Mouse (Mus musculus) brain, adult 10 weeks (tissue): ENCODE results near the gene Plekhh3. TPM values are rescaled to one million over a fixed set of nuclear protein-coding genes. Genes with fewer than 3 reads are reported as not detected.

Source experiments
- polyA plus RNA-seq: library from polyadenylated mRNA; stranded (reverse); fragments of 350-450 nt; fragmentation: Illumina TruSeq; extraction: RNeasy Lipid Tissue Mini Kit (QIAGEN cat#74804); gene quantifications from one replicate; pipeline ENCODE4 v1.2.3, GENCODE M21; 2015; ENCODE audit warnings: low read depth, low replicate concordance

Plekhh3 gene
- 7.8 TPM for polyA plus RNA-seq

DNA sequence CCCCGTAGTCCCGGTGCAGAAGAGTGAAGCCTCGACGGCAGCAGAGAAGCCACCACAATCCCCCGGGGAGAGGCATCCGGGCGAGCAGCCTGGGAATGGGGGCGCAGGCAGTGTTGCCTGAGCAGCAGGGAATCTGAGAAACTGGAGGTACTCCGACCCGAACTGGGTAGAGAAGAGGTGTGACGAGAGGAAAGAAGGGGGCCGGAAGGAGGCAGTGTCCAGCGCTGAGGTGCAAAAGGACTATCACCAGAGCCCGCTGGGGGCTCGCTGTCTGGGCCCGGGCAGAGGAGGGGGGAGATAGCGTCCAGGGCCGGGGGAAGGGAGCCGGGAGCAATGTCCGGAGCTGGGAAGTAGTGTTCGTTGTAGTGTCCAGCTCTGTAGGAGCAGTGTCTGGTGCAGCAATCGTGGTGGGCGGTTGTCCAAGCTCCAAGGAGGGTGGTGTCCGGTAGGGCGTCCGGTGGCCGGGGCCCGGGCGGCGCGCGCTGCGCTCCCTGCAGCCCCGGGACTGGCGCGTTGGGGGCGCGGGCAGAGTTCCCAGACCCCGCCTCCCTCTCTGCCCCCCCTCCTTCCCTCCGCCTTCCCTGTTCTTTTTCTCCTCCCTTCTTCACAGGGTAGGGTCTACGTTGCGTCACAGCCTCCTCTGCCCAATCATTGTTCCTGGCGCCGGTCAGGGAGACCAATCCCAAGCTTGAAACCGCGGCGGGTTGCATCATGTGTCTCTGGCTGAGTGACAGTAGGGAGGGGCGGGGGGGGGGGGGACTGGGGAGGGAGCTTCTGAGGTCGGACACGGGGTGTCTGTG lies at the start of gene Plekhh3:
Gene Plekhh3, minus strand, starts transcription at position 541 of the 800 bp plus-strand sequence.

DNA sequence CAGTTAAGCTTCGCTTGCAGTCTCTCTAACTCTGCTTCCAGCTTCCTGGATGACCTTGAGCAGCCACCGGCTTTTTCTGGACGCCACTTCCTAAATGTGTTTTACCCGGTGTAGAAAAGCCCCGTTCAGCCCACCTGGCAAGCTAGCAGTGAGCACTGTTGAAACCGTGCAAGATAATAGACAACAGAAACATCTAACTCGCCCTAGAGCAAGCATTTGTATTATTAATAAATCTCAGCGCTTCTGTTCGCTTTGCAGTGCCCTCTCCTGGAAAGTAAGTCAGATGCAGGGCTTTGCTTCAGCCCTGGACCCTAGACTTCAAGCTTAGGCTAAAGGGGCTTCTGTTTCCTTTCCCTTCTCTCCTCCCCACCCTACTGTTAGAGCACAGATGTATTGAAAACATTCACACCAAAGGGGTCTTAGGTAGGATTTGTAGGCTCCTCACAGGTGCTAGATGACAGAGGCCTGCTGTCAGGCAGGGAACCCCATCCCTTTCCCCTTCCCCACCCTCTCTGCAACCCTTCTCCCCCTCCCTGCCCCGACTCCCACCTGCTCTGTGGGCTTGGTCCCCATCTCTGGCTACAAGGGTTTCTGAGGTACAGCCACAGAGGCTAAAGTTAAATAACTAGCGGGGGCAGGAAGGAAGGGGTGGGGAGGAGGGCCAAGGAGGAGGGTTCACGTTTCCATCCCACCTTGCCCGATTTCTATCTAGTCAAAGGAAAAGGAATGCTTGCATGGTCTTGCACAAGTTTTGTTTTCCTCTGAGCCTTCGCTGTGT lies 3.9 kb upstream of the Plekhh3 start, which contains the start of gene Ccr10:
Gene Ccr10, minus strand, starts transcription at position 593 of the 778 bp plus-strand sequence.

DNA sequence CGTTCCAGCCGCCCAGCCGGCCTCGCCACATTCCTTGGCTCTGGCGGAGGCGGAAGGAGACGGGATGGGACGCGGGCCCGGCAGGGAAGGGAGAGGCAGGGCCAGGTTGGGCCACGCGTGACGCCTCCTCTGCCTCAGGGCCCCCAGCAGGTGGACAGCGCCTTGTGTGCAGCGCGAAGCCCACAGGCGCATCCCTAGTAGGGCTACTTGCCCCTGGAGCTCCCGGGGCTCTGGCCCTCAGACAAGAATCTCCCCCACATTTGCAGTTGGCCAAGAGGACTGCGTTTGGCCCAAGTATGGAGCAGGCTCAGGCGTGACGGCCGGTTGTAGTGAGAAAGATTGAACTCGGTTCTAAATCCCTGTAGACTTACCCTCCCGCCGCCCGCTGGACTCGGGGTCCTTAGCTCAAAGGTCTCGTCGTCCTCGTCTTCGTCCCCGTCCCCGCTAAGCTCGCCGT lies 769 bp downstream of the Plekhh3 start, which contains the start of gene Cntnap1:
Gene Cntnap1, plus strand, starts transcription at position 170 of the 457 bp plus-strand sequence.

DNA sequence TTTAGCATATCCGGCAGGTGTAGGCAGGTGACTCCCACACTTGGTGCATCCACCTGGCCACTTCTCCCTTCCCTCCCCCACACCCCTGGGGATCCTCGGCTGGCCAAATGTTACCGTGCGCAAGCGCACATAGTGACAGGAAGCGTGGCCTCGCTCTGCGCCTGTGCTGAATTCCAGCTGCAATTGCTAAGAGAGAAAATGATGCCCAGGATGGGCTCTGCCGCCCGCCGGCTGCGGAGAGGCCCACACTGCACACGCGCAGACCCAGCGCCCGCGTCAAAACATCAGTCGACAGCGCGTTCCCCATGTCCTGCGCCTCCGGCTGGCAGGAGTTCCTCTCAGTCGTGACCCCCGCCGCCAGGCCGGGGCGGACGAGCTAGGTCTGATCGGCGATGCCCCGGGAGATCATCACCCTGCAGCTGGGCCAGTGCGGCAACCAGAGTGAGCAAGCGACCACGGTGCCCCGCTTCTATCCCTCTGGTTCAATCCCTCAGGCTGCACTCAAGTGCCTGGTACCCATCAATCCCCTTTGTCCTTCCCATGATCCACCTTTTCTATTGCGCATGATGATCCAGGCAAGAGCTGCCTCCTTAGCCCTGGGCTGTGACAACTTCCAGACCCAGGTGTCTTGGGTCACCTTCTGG lies 15.3 kb downstream of the Plekhh3 start, which contains the start of gene Tubg2:
Gene Tubg2, plus strand, starts transcription at position 180 of the 644 bp plus-strand sequence.

DNA sequence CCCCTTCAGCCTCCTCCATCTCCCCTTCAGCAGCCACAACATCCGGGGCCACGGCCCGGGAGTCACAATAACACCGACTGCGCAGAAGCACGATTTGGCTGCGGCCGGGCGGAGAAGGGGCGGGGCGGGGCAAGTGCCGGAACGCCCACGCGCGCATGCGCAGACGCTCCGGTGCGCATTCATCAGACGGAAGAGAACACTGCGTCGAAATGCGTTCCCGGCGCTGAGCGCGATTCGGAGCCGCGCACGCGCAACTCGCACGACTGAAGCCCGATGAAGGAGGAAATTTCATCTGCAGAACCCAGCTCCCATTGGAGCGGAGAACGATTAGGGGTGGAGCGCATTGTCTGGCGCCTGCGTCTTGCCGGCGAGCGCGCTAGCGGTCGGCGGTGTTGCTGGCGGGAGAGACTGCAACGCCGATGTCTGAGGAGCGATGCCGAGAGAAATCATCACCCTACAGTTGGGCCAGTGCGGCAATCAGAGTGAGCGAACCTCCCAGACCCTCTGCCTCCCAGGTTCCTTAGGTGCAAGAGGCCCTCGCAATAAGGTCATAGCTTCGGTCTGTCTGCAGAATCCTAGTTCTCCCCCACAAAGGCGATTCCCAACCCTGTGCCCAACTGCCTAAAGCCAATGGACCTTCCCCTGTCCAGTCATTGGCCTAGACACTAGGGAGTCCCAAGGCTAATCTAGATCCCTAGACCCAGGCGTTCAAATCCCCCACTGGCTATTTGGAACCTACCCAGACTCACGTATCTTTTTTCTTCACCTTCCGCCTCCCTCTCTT lies 51.2 kb downstream of the Plekhh3 start, which contains the start of the genes Retreg3 and Tubg1:
Gene Retreg3, minus strand, starts transcription at position 133 of the 784 bp plus-strand sequence.
Gene Tubg1, plus strand, starts transcription at position 178 of the 784 bp plus-strand sequence.

Other genes starting within 250 kb of the Plekhh3 start
- gene Stat3, start 231.8 kb downstream of the Plekhh3 start, polyA plus RNA-seq = 26.4 TPM
- 12.8 TPM for gene Cavin1, start 200.5 kb downstream of the Plekhh3 start, polyA plus RNA-seq
- 258 TPM for gene Atp6v0a1, start 161.9 kb downstream of the Plekhh3 start, polyA plus RNA-seq
- gene Naglu, start 101.3 kb downstream of the Plekhh3 start, polyA plus RNA-seq = 6.4 TPM
- gene Hsd17b1, start 92.9 kb downstream of the Plekhh3 start, polyA plus RNA-seq = not detected
- gene Coasy, start 88.8 kb downstream of the Plekhh3 start, polyA plus RNA-seq = 25.5 TPM
- 77.5 TPM for gene Mlx, start 84.1 kb downstream of the Plekhh3 start, polyA plus RNA-seq
- gene Psmc3ip, start 75.9 kb downstream of the Plekhh3 start, polyA plus RNA-seq = 3.9 TPM
- gene Retreg3, start 51.5 kb downstream of the Plekhh3 start, polyA plus RNA-seq = 62.6 TPM
- 52.4 TPM for gene Tubg1, start 51.4 kb downstream of the Plekhh3 start, polyA plus RNA-seq
- gene Tubg2, start 15.4 kb downstream of the Plekhh3 start, polyA plus RNA-seq = 62.0 TPM
- gene Cntnap1, start 828 bp downstream of the Plekhh3 start, polyA plus RNA-seq = 98.9 TPM
- gene Ccr10, start 4.1 kb upstream of the Plekhh3 start, polyA plus RNA-seq = not detected
- 42.2 TPM for gene Ezh1, start 55.1 kb upstream of the Plekhh3 start, polyA plus RNA-seq
- gene Ramp2, start 74.7 kb upstream of the Plekhh3 start, polyA plus RNA-seq = 28.6 TPM
- 94.4 TPM for gene Vps25, start 82.4 kb upstream of the Plekhh3 start, polyA plus RNA-seq
- gene Wnk4, start 89.2 kb upstream of the Plekhh3 start, polyA plus RNA-seq = 4.8 TPM
- gene Cntd1, start 107.7 kb upstream of the Plekhh3 start, polyA plus RNA-seq = 0.58 TPM
- 223 TPM for gene Coa3, start 107.8 kb upstream of the Plekhh3 start, polyA plus RNA-seq
- gene Becn1, start 130.9 kb upstream of the Plekhh3 start, polyA plus RNA-seq = 183 TPM
- 106 TPM for gene Psme3, start 144.9 kb upstream of the Plekhh3 start, polyA plus RNA-seq
- gene Aoc2, start 153.7 kb upstream of the Plekhh3 start, polyA plus RNA-seq = 3.6 TPM
- 0.64 TPM for gene Aoc3, start 159.3 kb upstream of the Plekhh3 start, polyA plus RNA-seq
- not detected for gene G6pc, start 196.2 kb upstream of the Plekhh3 start, polyA plus RNA-seq
- 71.2 TPM for gene Aarsd1, start 246.3 kb upstream of the Plekhh3 start, polyA plus RNA-seq